8 mouse cellular contexts compared by ENCODE assay signal in genomic region chr8:22410688-22411281, GRCm38 (mm10). TPM values are rescaled to one million over a fixed set of nuclear protein-coding genes. Genes with fewer than 3 reads are reported as not detected.
DNase-seq lines count a peak whose midpoint lies in the region; ATAC-seq and TF ChIP-seq lines count a peak whose summit lies in the region.

No protein-coding gene starts in this region.

- no peaks in the 10 kb centered on the region for H3K27me3 ChIP-seq in embryonic facial prominence, embryonic 12.5 days
- H3K27me3 ChIP-seq in limb, embryonic 10.5 days (ENCODE audit: low read depth, poor library complexity, severe bottlenecking): no peaks in the 10 kb centered on the region; the same call in 1 of the 2 replicates
- no peaks in the 10 kb centered on the region for H3K27me3 ChIP-seq in neural tube, embryonic 13.5 days

- ATAC-seq in embryonic facial prominence, embryonic 12.5 days (ENCODE audit: insufficient number of reproducible peaks, insufficient read depth, low FRiP score, low TSS enrichment): no peak
- ATAC-seq in neural tube, embryonic 13.5 days (ENCODE audit: low read depth): peak; percentile 11; the same call in 1 of the 2 replicates

- peaks cover 6% of the 10 kb centered on the region; the same call in 1 of the 2 replicates for H3K4me1 ChIP-seq in embryonic facial prominence, embryonic 12.5 days
- H3K4me1 ChIP-seq in limb, embryonic 10.5 days: peaks cover 10% of the 10 kb centered on the region
- peaks cover 19% of the 10 kb centered on the region for H3K4me1 ChIP-seq in neural tube, embryonic 13.5 days (replicated peaks)

- TF ChIP-seq CTCF in left cerebral cortex, adult 2 months (IDR thresholded peaks at IDR 0.05): no peak

- H3K36me3 ChIP-seq in embryonic facial prominence, embryonic 12.5 days: no peaks in the 10 kb centered on the region
- peaks cover 10% of the 10 kb centered on the region for H3K36me3 ChIP-seq in limb, embryonic 10.5 days
- peaks cover 4% of the 10 kb centered on the region for H3K36me3 ChIP-seq in neural tube, embryonic 13.5 days

- DNase-seq in left cerebral cortex, adult 2 months (ENCODE audit: extremely low spot score in 1 of 2, low spot score in 2 of 2): no peak
- no peak for DNase-seq in left cerebral cortex, adult 11 months (ENCODE audit: low spot score)
- no peak for DNase-seq in limb, embryonic 10.5 days (ENCODE audit: low spot score)
- DNase-seq in layer of hippocampus, adult 9-10 months (ENCODE audit: low spot score): no peak
- DNase-seq in gastrocnemius, postnatal 25 days: no peak
- DNase-seq in cerebellum, adult 11-12 months: no peak

- intact Hi-C loops in left cerebral cortex, adult 2 months (cut with DNase I): loop anchor here (1.0 kb wide), 2 partner anchors 12 to 218 kb away; partner anchors contain the start of genes Slc25a15 and Vps36

- peak overlapping the region; percentile 90 for H3K9ac ChIP-seq in embryonic facial prominence, embryonic 12.5 days
- H3K9ac ChIP-seq in neural tube, embryonic 13.5 days: peak overlapping the region; percentile 90

- H3K4me3 ChIP-seq in left cerebral cortex, adult 2 months: peak overlapping the region; percentile 56
- H3K4me3 ChIP-seq in embryonic facial prominence, embryonic 12.5 days: peak overlapping the region; percentile 91
- peak overlapping the region; percentile 85 for H3K4me3 ChIP-seq in limb, embryonic 10.5 days
- peak overlapping the region; percentile 89 for H3K4me3 ChIP-seq in neural tube, embryonic 13.5 days

- peak overlapping the region; percentile 69 for H3K27ac ChIP-seq in left cerebral cortex, adult 2 months
- no peak overlapping the region; the same call in 1 of the 2 replicates for H3K27ac ChIP-seq in embryonic facial prominence, embryonic 12.5 days
- peak overlapping the region; percentile 91 for H3K27ac ChIP-seq in limb, embryonic 10.5 days
- H3K27ac ChIP-seq in neural tube, embryonic 13.5 days (replicated peaks): peak overlapping the region; percentile 79

- WGBS in embryonic facial prominence, embryonic 12.5 days: 19% methylated on average over 16 of the region's 16 CpGs
- 21% methylated on average over 16 of the region's 16 CpGs for WGBS in limb, embryonic 10.5 days
- WGBS in neural tube, embryonic 13.5 days: 17% methylated on average over 16 of the region's 16 CpGs

- H3K4me2 ChIP-seq in embryonic facial prominence, embryonic 12.5 days (replicated peaks): peak overlapping the region; percentile 74
- H3K4me2 ChIP-seq in neural tube, embryonic 13.5 days: peak overlapping the region; percentile 82

- H3K9me3 ChIP-seq in embryonic facial prominence, embryonic 12.5 days: no peaks in the 10 kb centered on the region
- H3K9me3 ChIP-seq in limb, embryonic 10.5 days (replicated peaks): no peaks in the 10 kb centered on the region
- no peaks in the 10 kb centered on the region for H3K9me3 ChIP-seq in neural tube, embryonic 13.5 days

RNA-seq across cellular contexts. Expression of gene Mrps31, which starts 0.4 kb away (rescaled TPM):
- 10 to 100 TPM; 20.0 to 26.5 TPM for total RNA-seq in left cerebral cortex, adult 2 months (2021)
- 38.4 and 40.6 TPM in 2 replicates for polyA plus RNA-seq in embryonic facial prominence, embryonic 12.5 days (2016; fragmentation: Nextera tagmentation; extraction: Ambion mirVana)
- 42.7 and 44.3 TPM in 2 replicates for polyA plus RNA-seq in limb, embryonic 10.5 days (2016; fragmentation: Nextera tagmentation; extraction: Ambion mirVana)
- 36.9 and 37.4 TPM in 2 replicates for polyA plus RNA-seq in neural tube, embryonic 13.5 days (2015; fragmentation: Nextera tagmentation; extraction: Ambion mirVana)
- 10 to 100 TPM; 27.6 to 32.2 TPM for total RNA-seq in gastrocnemius, postnatal 25 days (2021)

RNA-seq across cellular contexts. Expression of gene Slc25a15, which starts 12.4 kb away (rescaled TPM):
- 10 to 100 TPM; 11.9 TPM for total RNA-seq in left cerebral cortex, adult 2 months (2021)
- polyA plus RNA-seq in embryonic facial prominence, embryonic 12.5 days (2016; fragmentation: Nextera tagmentation; extraction: Ambion mirVana): 16.1 and 16.8 TPM in 2 replicates
- polyA plus RNA-seq in limb, embryonic 10.5 days (2016; fragmentation: Nextera tagmentation; extraction: Ambion mirVana): 18.9 and 20.7 TPM in 2 replicates
- polyA plus RNA-seq in neural tube, embryonic 13.5 days (2015; fragmentation: Nextera tagmentation; extraction: Ambion mirVana): 8.3 and 8.8 TPM in 2 replicates
- 10 to 100 TPM; 11.9 to 12.5 TPM for total RNA-seq in gastrocnemius, postnatal 25 days (2021)
